Mouse (Mus musculus): Measurements from ENCODE around the gene Rex1bd. TPM values are rescaled to one million over a fixed set of nuclear protein-coding genes. Genes with fewer than 3 reads are reported as not detected.

Gene Rex1bd
- total RNA-seq, 2 experiments from 2014 or later = 105 TPM

DNA sequence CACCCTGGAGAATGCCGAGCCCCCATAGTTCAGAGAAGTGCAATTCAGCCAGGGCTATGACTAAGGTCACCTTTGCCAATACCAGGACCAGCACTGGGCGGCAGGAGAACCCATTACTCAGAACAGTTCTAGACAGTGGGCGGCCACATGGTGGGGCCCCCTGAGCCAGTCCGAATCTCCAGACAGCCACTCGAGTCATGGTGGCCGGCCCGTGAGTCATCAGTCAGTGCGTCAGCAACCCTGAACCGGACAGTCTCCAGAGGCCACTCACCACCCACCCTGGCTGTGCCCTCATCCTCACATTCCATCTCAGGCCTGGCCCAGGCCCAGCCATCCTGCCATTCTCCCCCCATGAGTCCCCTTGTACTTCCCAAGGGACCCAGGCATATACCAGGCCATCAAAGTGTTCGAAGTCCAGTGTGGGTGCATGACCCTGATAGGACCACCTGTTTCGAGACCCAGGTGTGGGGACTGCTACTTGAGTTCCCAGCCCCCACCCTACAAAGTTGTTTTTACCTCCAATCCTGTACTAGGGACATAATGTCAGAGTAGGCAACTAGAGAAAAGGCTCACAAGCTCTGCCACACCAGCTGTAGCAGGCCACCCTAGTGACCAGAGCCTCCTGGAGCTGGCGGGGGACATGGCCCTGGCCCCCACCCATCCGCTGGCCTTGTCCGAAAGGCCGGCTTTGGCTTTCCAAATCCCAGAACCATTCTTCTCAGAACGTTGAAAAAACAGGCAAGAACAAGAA lies 44.6 kb downstream of the Rex1bd start:
- intact Hi-C loops (cut with DNase I) = no loop called here
- no peak for DNase-seq

DNA sequence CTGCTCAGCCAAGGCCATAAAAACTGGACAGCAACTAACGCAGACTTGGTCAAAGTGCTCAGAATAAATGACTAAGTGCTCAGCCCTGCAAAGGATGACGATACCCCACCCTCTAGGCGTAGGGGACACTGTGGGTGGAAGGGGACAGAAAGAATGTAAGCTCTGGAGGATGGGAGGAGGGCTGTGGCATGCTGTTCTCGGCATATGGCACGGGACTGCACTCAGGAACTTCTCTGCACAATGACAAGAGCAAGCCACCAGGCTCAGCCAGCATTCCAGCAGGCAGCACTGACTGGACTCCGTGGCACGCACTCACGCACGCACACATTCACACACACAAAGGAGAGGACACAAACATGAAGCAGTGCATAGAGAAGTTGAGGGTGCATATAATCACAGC lies 45.9 kb downstream of the Rex1bd start:
- no peak for DNase-seq
- intact Hi-C loops (cut with DNase I) = no loop called here

DNA sequence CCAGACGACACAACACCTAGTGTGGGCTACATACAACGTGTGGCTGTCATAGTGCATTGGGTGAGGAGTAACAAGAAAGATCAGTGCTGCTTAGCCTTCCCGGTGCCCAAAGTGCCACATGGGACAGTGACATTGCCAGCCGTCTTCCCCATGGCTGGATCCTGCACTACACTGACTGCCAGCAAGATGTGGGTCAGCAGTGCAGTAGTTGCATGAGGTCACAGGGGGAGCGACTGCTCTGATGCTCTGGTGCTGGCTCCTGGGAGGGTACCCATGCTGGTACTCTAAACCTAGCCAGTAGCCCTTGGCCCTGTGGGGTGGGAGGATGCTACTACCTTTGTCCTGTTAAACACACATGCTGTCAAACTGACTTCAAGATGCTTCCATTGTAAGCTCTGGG lies 46.4 kb downstream of the Rex1bd start:
- DNase-seq = no peak
- intact Hi-C loops (cut with DNase I) = no loop called here

DNA sequence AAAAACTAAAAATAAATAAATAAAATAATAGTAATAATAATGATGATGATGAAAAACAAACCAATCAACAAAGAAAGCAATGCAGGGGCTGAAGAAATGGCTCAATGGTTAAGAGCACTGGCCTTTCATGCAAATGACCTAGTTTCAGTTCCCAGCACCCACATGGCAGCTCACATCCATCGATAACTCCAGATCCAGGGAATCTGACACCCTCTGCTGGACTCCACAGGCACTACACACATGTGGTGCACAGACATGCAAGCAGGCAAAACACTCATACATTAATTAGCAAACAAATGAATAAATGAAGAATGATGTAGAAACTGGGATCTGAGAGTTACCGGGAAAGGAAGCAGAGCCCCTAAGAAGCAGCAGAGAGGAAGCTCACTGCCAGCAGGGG lies 46.9 kb downstream of the Rex1bd start:
- intact Hi-C loops (cut with DNase I) = no loop called here
- DNase-seq = no peak

DNA sequence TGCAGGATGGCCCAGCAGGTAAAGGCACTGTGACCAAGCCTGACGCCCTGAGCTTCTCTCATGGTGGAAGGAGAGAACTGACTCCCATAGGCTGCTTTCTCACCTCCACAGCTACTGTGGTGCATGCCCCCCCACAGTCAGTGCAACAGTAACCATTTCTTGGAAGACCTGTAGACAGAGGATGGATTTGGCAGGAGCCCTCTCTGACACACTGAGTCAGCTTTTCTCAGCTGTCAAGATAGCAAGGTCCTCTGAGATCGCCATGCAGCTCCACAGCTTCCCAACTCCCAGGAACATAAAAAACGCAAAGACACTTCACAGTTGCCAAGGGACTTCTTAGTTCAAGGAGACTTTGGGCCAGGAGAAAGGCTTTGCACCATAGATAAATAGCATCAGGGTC lies 48.1 kb downstream of the Rex1bd start:
- DNase-seq = no peak
- intact Hi-C loops (cut with DNase I) = no loop called here

DNA sequence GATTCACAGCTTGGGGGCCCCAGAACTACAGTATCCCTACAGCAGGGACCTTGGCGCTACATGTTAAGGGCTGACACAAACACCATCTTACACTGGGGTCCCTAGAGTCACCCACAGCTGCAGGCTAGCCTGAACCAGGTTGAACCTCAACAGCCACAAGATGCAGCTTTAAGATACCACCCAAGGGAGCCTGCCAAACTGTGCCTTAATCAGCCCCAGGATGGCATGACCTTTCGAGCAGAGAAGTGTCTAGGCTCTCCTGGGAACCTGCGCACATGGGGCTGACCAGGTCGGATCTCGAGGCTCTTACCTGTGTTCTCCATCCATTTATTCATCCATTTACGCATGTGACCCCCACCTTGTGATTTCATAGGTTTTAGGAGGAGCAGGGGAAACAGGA lies 48.7 kb downstream of the Rex1bd start:
- intact Hi-C loops (cut with DNase I) = no loop called here

DNA sequence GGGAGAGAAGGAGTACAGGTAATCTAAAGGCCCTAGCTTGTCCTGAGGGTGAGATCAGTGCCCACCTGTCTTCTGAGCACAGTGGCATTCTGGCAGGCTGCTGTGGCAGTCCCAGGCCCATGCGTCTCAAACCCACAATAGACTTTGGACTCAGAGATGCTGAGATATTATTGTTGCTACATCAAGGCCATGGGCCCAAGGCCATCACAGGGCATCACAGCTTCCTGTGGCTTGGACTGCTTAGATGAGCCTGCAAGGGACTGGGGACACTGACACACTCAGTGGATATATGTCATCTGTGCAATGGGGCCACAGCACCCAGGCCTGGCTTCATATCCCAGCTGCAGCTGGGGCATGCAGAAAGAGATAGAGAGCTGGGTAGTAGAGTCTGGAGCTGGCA lies 49.6 kb downstream of the Rex1bd start:
- DNase-seq = no peak

More for the DNA sequence above, 48.7 kb downstream of the Rex1bd start:
- DNase-seq = no peak

More for the DNA sequence above, 49.6 kb downstream of the Rex1bd start:
- intact Hi-C loops (cut with DNase I) = no loop called here

Other genes with a start within 250 kb of the Rex1bd start
- 10 to 100 TPM; 16.6 to 18.0 TPM for gene Homer3, start 223.9 kb downstream of the Rex1bd start, total RNA-seq (2021)
- gene Ddx49, start 204.3 kb downstream of the Rex1bd start, total RNA-seq (2021) = 10 to 100 TPM; 28.9 to 29.0 TPM
- gene Cope, start 204.2 kb downstream of the Rex1bd start, total RNA-seq (2021) = 100 to 1,000 TPM; 160 to 164 TPM
- gene Cers1, start 191.0 kb downstream of the Rex1bd start, total RNA-seq (2021) = under 1 TPM; 0.56 to 0.72 TPM
- gene Gdf1, start 176.9 kb downstream of the Rex1bd start, total RNA-seq (2021) = not detected
- 10 to 100 TPM; 41.3 to 44.0 TPM for gene Upf1, start 153.5 kb downstream of the Rex1bd start, total RNA-seq (2021)
- 1 to 10 TPM; 2.4 to 3.8 TPM for gene Comp, start 133.2 kb downstream of the Rex1bd start, total RNA-seq (2021)
- gene Crtc1, start 67.2 kb downstream of the Rex1bd start, total RNA-seq (2021) = 1 to 10 TPM; 7.7 to 9.5 TPM
- gene Klhl26, start 29.8 kb downstream of the Rex1bd start, total RNA-seq (2021) = 1 to 10 TPM; 5.5 to 6.9 TPM
- gene Tmem59l, start 19.4 kb downstream of the Rex1bd start, total RNA-seq (2021) = not detected
- under 1 TPM; 0.22 to 0.29 TPM for gene Crlf1, start 13.6 kb downstream of the Rex1bd start, total RNA-seq (2021)
- 1,000 to 10,000 TPM; 1,458 to 1,541 TPM for gene Uba52, start 4.0 kb upstream of the Rex1bd start, total RNA-seq (2021)
- 100 to 1,000 TPM; 150 to 163 TPM for gene Fkbp8, start 21.0 kb upstream of the Rex1bd start, total RNA-seq (2021)
- 10 to 100 TPM; 75.3 to 76.6 TPM for gene Kxd1, start 21.2 kb upstream of the Rex1bd start, total RNA-seq (2021)
- gene Ell, start 32.7 kb upstream of the Rex1bd start, total RNA-seq (2021) = 10 to 100 TPM; 15.5 to 16.5 TPM
- gene Isyna1, start 87.6 kb upstream of the Rex1bd start, total RNA-seq (2021) = 10 to 100 TPM; 25.8 to 27.7 TPM
- gene Ssbp4, start 102.1 kb upstream of the Rex1bd start, total RNA-seq (2021) = 10 to 100 TPM; 39.7 to 46.4 TPM
- gene Lrrc25, start 109.4 kb upstream of the Rex1bd start, total RNA-seq (2021) = 1 to 10 TPM; 1.8 to 2.5 TPM
- gene Gdf15, start 125.7 kb upstream of the Rex1bd start, total RNA-seq (2021) = 1 to 10 TPM in 1 of 2 experiments, under 1 TPM in 1; 0.41 to 1.6 TPM
- 10 to 100 TPM; 38.4 to 46.8 TPM for gene Pgpep1, start 153.6 kb upstream of the Rex1bd start, total RNA-seq (2021)
- gene Lsm4, start 166.5 kb upstream of the Rex1bd start, total RNA-seq (2021) = 10 to 100 TPM; 75.0 to 76.5 TPM
- 100 to 1,000 TPM; 159 to 162 TPM for gene Jund, start 192.2 kb upstream of the Rex1bd start, total RNA-seq (2021)
- under 1 TPM; 0.10 to 0.12 TPM for gene Iqcn, start 196.7 kb upstream of the Rex1bd start, total RNA-seq (2021)
- not detected for gene Gm3336, start 211.8 kb upstream of the Rex1bd start, total RNA-seq (2021)
- gene Pde4c, start 217.0 kb upstream of the Rex1bd start, total RNA-seq (2021) = 1 to 10 TPM; 4.5 to 4.6 TPM
- gene Rab3a, start 247.9 kb upstream of the Rex1bd start, total RNA-seq (2021) = 10 to 100 TPM; 51.6 to 51.9 TPM

Measured in heart, postnatal 14 days (tissue).